ENCODE assay signal across 9 mouse cellular contexts in genomic region chrX:102031851-102032250, GRCm38 (mm10). TPM values are rescaled to one million over a fixed set of nuclear protein-coding genes. Genes with fewer than 3 reads are reported as not detected.
DNase-seq lines count a peak whose midpoint lies in the region; ATAC-seq lines count a peak whose summit lies in the region.
"Had no signal": no experiment of that assay in that cellular context is flagged by ENCODE, and none has a peak within 500 bp of the region (broad histone marks: within the 10 kb centered on the region; RNA-seq: fewer than 3 reads in every experiment).

No protein-coding gene starts in this region.

- no peak overlapping the region for H3K27ac ChIP-seq in liver, embryonic 11.5 days (ENCODE audit: low read depth, low read length)
- H3K27ac ChIP-seq in midbrain, embryonic 11.5 days (ENCODE audit: low read depth, low read length): no peak overlapping the region
- H3K27ac ChIP-seq: embryonic facial prominence, embryonic 13.5 days; limb, embryonic 15.5 days had no signal

- peak; percentile 24 for DNase-seq in liver
- DNase-seq in liver, embryonic 11.5 days (ENCODE audit: low spot score): no peak
- DNase-seq in adrenal gland, postnatal 25 days: peak; percentile 19
- no peak for DNase-seq in midbrain, embryonic 11.5 days (ENCODE audit: low spot score, missing footprints)
- peak; percentile 36 to 58 for DNase-seq in thymus, postnatal 36 days
- DNase-seq in left cerebral cortex, adult 18-20 months (ENCODE audit: low spot score in 2 of 2): no peak

- H3K36me3 ChIP-seq in liver, embryonic 11.5 days (ENCODE audit: control insufficient read depth, insufficient read depth, low read length): no peaks in the 10 kb centered on the region
- H3K36me3 ChIP-seq in midbrain, embryonic 11.5 days (ENCODE audit: control insufficient read depth, insufficient read depth, low read length): no peaks in the 10 kb centered on the region
- H3K36me3 ChIP-seq: embryonic facial prominence, embryonic 13.5 days; limb, embryonic 15.5 days had no signal

- no peak overlapping the region for H3K9ac ChIP-seq in liver, embryonic 11.5 days (ENCODE audit: low read depth, low read length)
- H3K9ac ChIP-seq in midbrain, embryonic 11.5 days (ENCODE audit: low read length): no peak overlapping the region
- H3K9ac ChIP-seq: embryonic facial prominence, embryonic 13.5 days; limb, embryonic 15.5 days had no signal

- no peak for ATAC-seq in liver, embryonic 11.5 days (replicated peaks; ENCODE audit: low FRiP score)
- peak; percentile 98 for ATAC-seq in inflammation-experienced regulatory T-cells, adult 6 months
- ATAC-seq in midbrain, embryonic 11.5 days (ENCODE audit: low FRiP score): peak; percentile 33; the same call in 1 of the 2 replicates

- H3K4me1 ChIP-seq in liver, embryonic 11.5 days (replicated peaks; ENCODE audit: control insufficient read depth, insufficient read depth, low read length): no peaks in the 10 kb centered on the region; the same call in 1 of the 2 replicates
- H3K4me1 ChIP-seq in midbrain, embryonic 11.5 days (ENCODE audit: control insufficient read depth, insufficient read depth, low read length): 0 out of 2 replicates have a peak, but pooled peaks cover 2% of the 10 kb centered on the region
- H3K4me1 ChIP-seq: embryonic facial prominence, embryonic 13.5 days; limb, embryonic 15.5 days had no signal

- H3K9me3 ChIP-seq in liver, embryonic 11.5 days (ENCODE audit: control insufficient read depth, low read length): no peaks in the 10 kb centered on the region
- H3K9me3 ChIP-seq in midbrain, embryonic 11.5 days (ENCODE audit: control insufficient read depth, low read length): no peaks in the 10 kb centered on the region
- H3K9me3 ChIP-seq: embryonic facial prominence, embryonic 13.5 days; limb, embryonic 15.5 days had no signal

- 38% methylated on average over 6 of the region's 6 CpGs for WGBS in liver, embryonic 11.5 days
- 50% methylated on average over 6 of the region's 6 CpGs for WGBS in midbrain, embryonic 11.5 days

- H3K27me3 ChIP-seq in liver, embryonic 11.5 days (replicated peaks; ENCODE audit: control insufficient read depth, insufficient read depth, low read length): peaks cover 21% of the 10 kb centered on the region
- H3K27me3 ChIP-seq in midbrain, embryonic 11.5 days (ENCODE audit: control insufficient read depth, insufficient read depth, low read length): peaks cover 8% of the 10 kb centered on the region

- H3K4me2 ChIP-seq in liver, embryonic 11.5 days: no peak overlapping the region
- H3K4me2 ChIP-seq in midbrain, embryonic 11.5 days: no peak overlapping the region
- H3K4me2 ChIP-seq: embryonic facial prominence, embryonic 13.5 days; limb, embryonic 15.5 days had no signal

- H3K4me3 ChIP-seq in liver, embryonic 11.5 days (ENCODE audit: low read depth, low read length): no peak overlapping the region
- H3K4me3 ChIP-seq in midbrain, embryonic 11.5 days (ENCODE audit: low read depth, low read length): no peak overlapping the region
- H3K4me3 ChIP-seq: embryonic facial prominence, embryonic 13.5 days; limb, embryonic 15.5 days had no signal

RNA-seq across cellular contexts. Expression of gene Rtl5, which starts 39.3 kb away (rescaled TPM):
- polyA plus RNA-seq in liver, embryonic 11.5 days (2014; fragmentation: Nextera tagmentation; extraction: Ambion mirVana): 0.34 and 0.47 TPM in 2 replicates
- total RNA-seq in adrenal gland, postnatal 25 days (2021): 6.1 and 8.9 TPM in 2 replicates
- 1 to 10 TPM in 1 of 3 experiments, under 1 TPM in 2; 0.19 to 3.3 (median 0.20) TPM for polyA plus RNA-seq in inflammation-experienced regulatory T-cells, adult 6 months (2017; shearing (Covaris generic))
- 3.2 and 3.5 TPM in 2 replicates for polyA plus RNA-seq in midbrain, embryonic 11.5 days (2014; fragmentation: Nextera tagmentation; extraction: Ambion mirVana)
- 10 to 100 TPM; 22.6 to 23.1 TPM for total RNA-seq in left cerebral cortex, adult 18-20 months (2021)

Comparison
In these comparisons a context has a peak if more than half of its experiments do, and no peak if none do; other contexts are left out.
1. DNase-seq: peak in liver (single experiment), adrenal gland, postnatal 25 days (single experiment) and thymus, postnatal 36 days (2 of 2); none in liver, embryonic 11.5 days (single experiment), midbrain, embryonic 11.5 days (single experiment) and left cerebral cortex, adult 18-20 months (0 of 2).